Mouse (Mus musculus): ENCODE results near the gene Nhlrc2.

Gene Nhlrc2

GRCm38 (mm10) chr19:56563469-56563868, 15.4 kb downstream of the Nhlrc2 start:
- no peak for DNase-seq (ENCODE audit: low spot score in 2 of 2)

GRCm38 (mm10) chr19:56565358-56565757, 17.3 kb downstream of the Nhlrc2 start:
- DNase-seq (ENCODE audit: low spot score in 2 of 2), result no peak

GRCm38 (mm10) chr19:56566041-56566440, 18.0 kb downstream of the Nhlrc2 start:
- DNase-seq (ENCODE audit: low spot score in 2 of 2), result peak in 1 of 2 experiments; percentile 38

- DNase-seq (ENCODE audit: low spot score in 2 of 2), result no peak
Measured at GRCm38 (mm10) chr19:56566940-56567339, 18.9 kb downstream of the Nhlrc2 start.

- no peak for DNase-seq (ENCODE audit: low spot score in 2 of 2)
Measured at GRCm38 (mm10) chr19:56570781-56571180, 22.7 kb downstream of the Nhlrc2 start.

- DNase-seq (ENCODE audit: low spot score in 2 of 2), result no peak
Measured at GRCm38 (mm10) chr19:56571234-56571633, 23.2 kb downstream of the Nhlrc2 start.

GRCm38 (mm10) chr19:56571913-56572312, 23.9 kb downstream of the Nhlrc2 start:
- no peak for DNase-seq (ENCODE audit: low spot score in 2 of 2)

- no peak for DNase-seq (ENCODE audit: low spot score in 2 of 2)
Measured at GRCm38 (mm10) chr19:56573184-56573583, 25.1 kb downstream of the Nhlrc2 start.

- DNase-seq (ENCODE audit: low spot score in 2 of 2), result no peak
Measured at GRCm38 (mm10) chr19:56577801-56578200, 29.7 kb downstream of the Nhlrc2 start.

GRCm38 (mm10) chr19:56581981-56582380, 33.9 kb downstream of the Nhlrc2 start:
- DNase-seq (ENCODE audit: low spot score in 2 of 2), result no peak

GRCm38 (mm10) chr19:56583785-56584184, 35.7 kb downstream of the Nhlrc2 start:
- DNase-seq (ENCODE audit: low spot score in 2 of 2), result no peak

- DNase-seq (ENCODE audit: low spot score in 2 of 2), result no peak
Measured at GRCm38 (mm10) chr19:56584288-56584687, 36.2 kb downstream of the Nhlrc2 start.

GRCm38 (mm10) chr19:56586320-56586719, 38.3 kb downstream of the Nhlrc2 start:
- DNase-seq (ENCODE audit: low spot score in 2 of 2), result no peak

GRCm38 (mm10) chr19:56588205-56588626, 40.2 kb downstream of the Nhlrc2 start:
- DNase-seq (ENCODE audit: low spot score in 2 of 2), result peak; percentile 36 to 50

- DNase-seq (ENCODE audit: low spot score in 2 of 2), result no peak
Measured at GRCm38 (mm10) chr19:56589008-56589407, 40.9 kb downstream of the Nhlrc2 start.

GRCm38 (mm10) chr19:56589455-56589854, 41.4 kb downstream of the Nhlrc2 start:
- DNase-seq (ENCODE audit: low spot score in 2 of 2), result no peak

- DNase-seq (ENCODE audit: low spot score in 2 of 2), result no peak
Measured at GRCm38 (mm10) chr19:56590250-56590649, 42.2 kb downstream of the Nhlrc2 start.

- no peak for DNase-seq (ENCODE audit: low spot score in 2 of 2)
Measured at GRCm38 (mm10) chr19:56592472-56592871, 44.4 kb downstream of the Nhlrc2 start.

- no peak for DNase-seq (ENCODE audit: low spot score in 2 of 2)
Measured at GRCm38 (mm10) chr19:56599996-56600395, 51.9 kb downstream of the Nhlrc2 start.

GRCm38 (mm10) chr19:56600797-56601196, 52.7 kb downstream of the Nhlrc2 start:
- no peak for DNase-seq (ENCODE audit: low spot score in 2 of 2)

- DNase-seq (ENCODE audit: low spot score in 2 of 2), result peak; percentile 21 to 33
Measured at GRCm38 (mm10) chr19:56601901-56602347, 53.9 kb downstream of the Nhlrc2 start.

- DNase-seq (ENCODE audit: low spot score in 2 of 2), result no peak
Measured at GRCm38 (mm10) chr19:56608946-56609345, 60.9 kb downstream of the Nhlrc2 start.

- no peak for DNase-seq (ENCODE audit: low spot score in 2 of 2)
Measured at GRCm38 (mm10) chr19:56614131-56614530, 66.1 kb downstream of the Nhlrc2 start.

- no peak for DNase-seq (ENCODE audit: low spot score in 2 of 2)
Measured at GRCm38 (mm10) chr19:56618845-56619244, 70.8 kb downstream of the Nhlrc2 start.

Data from urinary bladder, adult 18-20 months (tissue).